Mouse (Mus musculus) kidney, embryonic 14.5 days (tissue): ENCODE measurements around the gene Vapb. TPM values are rescaled to one million over a fixed set of nuclear protein-coding genes. Genes with fewer than 3 reads are reported as not detected.

Source experiments
- ATAC-seq: fragments of 200-750 bp; cut with Nextera tagmentation; 2 replicates; pipeline ENCODE4 v1.8.0; 2017; ENCODE audit warnings: moderate number of reproducible peaks, mild to moderate bottlenecking, moderate TSS enrichment, moderate library complexity; ENCODE audit not compliant: low FRiP score, low TSS enrichment
- H3K27ac ChIP-seq: fragments of 300-500 bp; sonication (generic); 2 replicates; pipeline ENCODE4 v1.5.1; 2014; ENCODE audit warnings: low read depth, mild to moderate bottlenecking, low read length, moderate library complexity, mixed read lengths
- H3K27me3 ChIP-seq: fragments of 300-500 bp; sonication (generic); 2 replicates; pipeline ENCODE4 v1.6.1; 2014; ENCODE audit warnings: mild to moderate bottlenecking, low read length; ENCODE audit not compliant: control insufficient read depth, insufficient read depth
- H3K36me3 ChIP-seq: fragments of 300-500 bp; sonication (generic); 2 replicates; pipeline ENCODE4 v1.6.1; 2014; ENCODE audit warnings: low read length, mixed read lengths; ENCODE audit not compliant: control insufficient read depth, insufficient read depth
- H3K4me1 ChIP-seq: fragments of 300-500 bp; sonication (generic); 2 replicates; pipeline ENCODE4 v1.6.1; 2014; ENCODE audit warnings: low read length, mixed read lengths; ENCODE audit not compliant: control insufficient read depth, insufficient read depth
- H3K4me2 ChIP-seq: fragments of 300-500 bp; sonication (generic); replicated peaks from 2 replicates; pipeline ENCODE4 v1.6.1; 2014; ENCODE audit warnings: low read depth, mild to moderate bottlenecking, low read length
- H3K4me3 ChIP-seq: fragments of 300-500 bp; sonication (generic); 2 replicates; pipeline ENCODE4 v1.5.1; 2014; ENCODE audit warnings: mild to moderate bottlenecking, low read length
- H3K9ac ChIP-seq: fragments of 300-500 bp; sonication (generic); 2 replicates; pipeline ENCODE4 v1.6.1; 2014; ENCODE audit warnings: low read depth, mild to moderate bottlenecking, low read length, moderate library complexity
- H3K9me3 ChIP-seq: fragments of 300-500 bp; sonication (generic); 2 replicates; pipeline ENCODE4 v1.6.1; 2016; ENCODE audit warnings: low read length; ENCODE audit not compliant: control insufficient read depth
- WGBS: fragments of 180-500 bp; shearing (Covaris S2); extraction: QIAGEN DNeasy Blood & Tissue Kit; methylation state at CpG from one replicate; pipeline ENCODE4 v1.1.7; 2014; 5-methylcytosine and 5-hydroxymethylcytosine counted together
- polyA plus RNA-seq: library from polyadenylated mRNA; unstranded; fragments of >200 nt; fragmentation: Nextera tagmentation; extraction: Ambion mirVana; gene quantifications from 2 replicates; pipeline ENCODE4 v1.2.1, GENCODE M21; 2014

Gene Vapb
- polyA plus RNA-seq, 1 experiment from 2014 or later: 9.3 TPM

DNA sequence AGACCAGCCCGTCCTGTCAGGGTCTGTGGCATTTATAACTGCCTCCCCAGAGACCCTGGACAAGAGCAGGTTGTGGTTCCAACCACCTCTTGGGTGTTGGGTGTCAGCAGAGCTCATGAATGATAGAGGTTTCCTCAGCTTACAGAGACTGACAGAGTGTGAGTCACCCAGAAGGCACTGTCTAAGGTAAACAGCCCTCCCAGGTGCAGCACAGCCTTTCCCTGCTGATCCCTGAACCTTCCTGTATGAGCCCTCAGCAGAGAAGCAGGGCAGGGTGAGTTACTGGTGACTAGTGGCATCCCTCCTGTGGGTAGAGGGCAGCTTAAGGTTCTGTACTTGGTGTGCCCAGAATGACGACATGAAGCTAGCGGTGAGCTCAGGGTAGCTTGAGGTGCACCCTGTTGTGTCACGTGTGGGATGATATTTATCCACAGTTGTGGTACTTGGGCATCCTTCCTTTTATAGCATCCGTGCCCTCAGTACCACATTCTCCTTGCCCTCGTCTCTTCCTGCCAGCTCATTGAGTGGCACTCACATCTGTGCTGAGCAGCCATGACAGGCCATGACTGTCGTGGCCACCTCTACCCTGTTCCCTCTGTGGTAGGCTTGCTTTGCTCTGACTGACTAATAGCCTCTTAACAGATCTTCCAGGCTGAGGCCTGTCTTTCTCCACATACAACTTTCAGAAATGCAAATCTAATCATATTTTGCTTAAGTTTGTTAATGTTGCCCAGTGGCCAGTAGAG lies 6.9 kb downstream of the Vapb start:
- Histone ChIP-seq H3K4me3 (no peak overlapping the region), H3K27me3 (no peaks in the 10 kb centered on the region), H3K27ac (no peak overlapping the region), H3K36me3 (peaks cover under 1% of the 10 kb centered on the region; the same call in 1 of the 2 replicates), H3K9me3 (peaks cover 4% of the 10 kb centered on the region; the same call in 1 of the 2 replicates), H3K9ac (no peak overlapping the region), H3K4me1 (peaks cover 9% of the 10 kb centered on the region; the same call in 1 of the 2 replicates), H3K4me2 (no peak overlapping the region)
- 88% methylated on average over 7 of the region's 7 CpGs for WGBS
- ATAC-seq: no peak

DNA sequence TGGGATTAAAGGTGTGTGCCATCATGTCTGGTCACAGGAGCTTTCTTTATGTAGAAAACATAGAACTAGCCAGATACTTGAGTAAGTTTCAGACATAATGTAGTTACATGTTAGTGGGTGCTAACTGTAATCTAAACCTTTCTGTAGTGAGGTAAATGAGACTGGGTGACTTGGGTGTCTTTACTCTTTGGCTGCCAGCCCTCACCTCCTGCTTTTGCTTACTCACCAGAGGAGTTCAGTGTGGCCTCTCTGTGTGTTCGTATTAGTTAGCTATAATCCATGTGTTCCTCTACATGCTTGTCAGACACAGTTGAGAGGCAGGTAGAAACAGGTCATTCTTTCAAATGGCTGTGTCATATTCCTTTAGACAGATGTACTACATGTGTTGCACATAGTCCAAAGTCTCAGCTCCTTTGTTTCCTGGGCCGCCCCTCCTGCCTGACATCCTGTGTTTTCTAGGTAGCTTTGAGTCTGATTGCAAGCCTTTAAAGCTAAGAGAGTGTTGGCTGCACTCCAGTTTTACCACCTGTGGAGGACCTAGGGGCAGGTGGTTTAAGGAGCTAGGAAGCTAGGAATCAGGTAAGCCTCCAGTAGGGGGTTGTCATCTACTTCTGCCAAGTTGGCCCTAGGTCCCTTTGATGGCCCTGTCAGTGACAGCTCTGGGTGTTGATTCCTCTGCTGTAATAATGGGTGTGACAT lies 11.8 kb downstream of the Vapb start:
- Histone ChIP-seq H3K9me3 (peaks cover 4% of the 10 kb centered on the region; the same call in 1 of the 2 replicates), H3K27ac (no peak overlapping the region), H3K4me2 (no peak overlapping the region), H3K4me3 (no peak overlapping the region), H3K27me3 (no peaks in the 10 kb centered on the region), H3K36me3 (no peaks in the 10 kb centered on the region), H3K4me1 (no peaks in the 10 kb centered on the region), H3K9ac (no peak overlapping the region)
- ATAC-seq: no peak
- 88% methylated on average over 2 of the region's 2 CpGs for WGBS

DNA sequence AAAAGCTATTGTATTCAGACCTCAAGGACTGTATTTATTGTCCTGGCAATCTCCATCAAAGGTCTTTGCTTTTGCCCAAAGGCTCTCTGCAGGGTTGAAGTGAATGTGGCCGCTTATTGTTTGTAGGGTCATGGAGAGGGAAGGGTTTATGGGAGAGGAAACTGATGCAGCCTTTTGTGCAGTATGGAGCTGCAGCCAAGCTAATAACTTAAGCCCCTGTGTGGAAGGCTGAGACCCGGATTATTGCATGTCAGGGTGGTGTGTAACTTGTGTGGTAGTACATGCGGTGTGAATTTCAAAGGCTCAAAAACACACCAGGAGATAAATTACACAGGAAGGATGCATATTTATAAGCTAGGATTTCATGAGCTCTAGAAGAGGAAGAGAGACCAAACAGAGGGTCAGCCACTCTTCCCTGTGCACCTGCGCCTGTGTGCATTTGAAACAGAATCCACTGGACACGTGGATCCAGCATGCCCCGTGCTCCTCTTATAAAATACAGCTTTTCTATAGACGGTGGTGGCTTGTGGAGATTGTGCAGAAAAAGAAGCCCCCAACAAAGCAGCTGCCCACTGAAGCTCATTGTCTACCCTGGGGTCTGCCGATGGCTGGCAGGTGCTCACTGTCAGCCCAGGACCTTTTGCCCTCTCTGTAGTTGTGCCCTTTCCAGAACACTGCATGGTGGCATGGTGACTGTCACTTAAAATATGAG lies 18.3 kb downstream of the Vapb start:
- H3K27me3 ChIP-seq: no peaks in the 10 kb centered on the region
- H3K36me3 ChIP-seq: 0 out of 2 replicates have a peak, but pooled peaks cover 2% of the 10 kb centered on the region
- H3K4me3 ChIP-seq: no peak overlapping the region
- no peak overlapping the region for H3K9ac ChIP-seq
- H3K9me3 ChIP-seq: no peaks in the 10 kb centered on the region
- ATAC-seq: peak; percentile 73
- H3K4me2 ChIP-seq: no peak overlapping the region
- H3K27ac ChIP-seq: no peak overlapping the region
- H3K4me1 ChIP-seq: peaks cover 17% of the 10 kb centered on the region; the same call in 1 of the 2 replicates
- WGBS: 34% methylated on average over 8 of the region's 8 CpGs

DNA sequence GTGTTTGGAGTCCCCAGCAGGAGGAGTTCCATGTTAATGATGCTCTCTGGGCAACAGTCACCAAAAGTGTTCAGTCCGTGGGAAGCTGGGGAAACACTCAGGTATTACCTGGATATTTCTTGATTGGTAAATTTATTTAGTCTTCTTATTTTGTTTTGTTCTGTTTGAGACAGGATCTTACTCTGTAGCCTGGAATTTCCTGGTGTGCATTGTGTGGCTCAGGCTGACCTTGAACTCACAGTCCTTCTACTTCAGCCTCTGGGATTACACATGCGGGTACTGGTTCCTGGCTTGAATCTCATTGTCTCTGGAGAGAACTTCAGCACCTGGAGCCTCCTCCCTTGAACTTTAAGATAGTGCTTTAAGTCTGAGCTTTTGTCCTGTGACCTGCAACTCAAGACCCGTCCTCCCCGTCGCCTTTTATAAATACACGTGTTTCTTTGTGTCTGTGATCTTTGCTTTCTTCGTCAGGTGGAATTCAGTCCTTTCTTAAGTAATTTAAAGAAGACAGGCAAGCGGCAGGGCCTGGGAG lies 20.4 kb downstream of the Vapb start:
- Histone ChIP-seq H3K4me2 (no peak overlapping the region), H3K9me3 (no peaks in the 10 kb centered on the region), H3K9ac (no peak overlapping the region), H3K4me1 (peaks cover 17% of the 10 kb centered on the region; the same call in 1 of the 2 replicates), H3K27ac (no peak overlapping the region), H3K27me3 (no peaks in the 10 kb centered on the region), H3K4me3 (no peak overlapping the region), H3K36me3 (peaks cover 2% of the 10 kb centered on the region; the same call in 1 of the 2 replicates)
- ATAC-seq: no peak
- 73% methylated on average over 8 of the region's 8 CpGs for WGBS

DNA sequence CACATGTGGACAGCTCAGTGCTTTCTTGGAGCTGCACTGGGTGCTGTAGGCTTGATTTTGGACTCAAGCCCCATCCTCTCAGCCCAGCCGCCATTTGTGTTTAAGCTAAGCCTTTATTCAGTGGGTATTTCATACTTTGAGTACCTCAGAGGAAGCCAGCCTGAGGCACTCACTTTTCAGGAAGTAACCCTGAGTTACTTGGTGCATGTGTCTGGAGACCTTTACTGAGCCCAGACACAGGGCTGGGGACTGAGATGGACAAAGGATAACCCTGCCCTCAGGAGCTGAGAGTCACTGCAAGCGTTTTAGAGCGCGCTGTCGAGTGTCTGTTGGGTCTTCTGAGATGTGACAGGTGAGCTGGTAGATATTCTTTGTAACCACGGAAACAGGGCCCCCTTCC lies 23.3 kb downstream of the Vapb start:
- H3K9ac ChIP-seq: no peak overlapping the region
- no peak for ATAC-seq
- H3K4me1 ChIP-seq: 0 out of 2 replicates have a peak, but pooled peaks cover 10% of the 10 kb centered on the region
- no peaks in the 10 kb centered on the region for H3K27me3 ChIP-seq
- H3K4me3 ChIP-seq: no peak overlapping the region
- whole genome bisulfite sequencing: 86% methylated on average over 6 of the region's 6 CpGs
- peaks cover 15% of the 10 kb centered on the region; the same call in 1 of the 2 replicates for H3K36me3 ChIP-seq
- no peak overlapping the region for H3K27ac ChIP-seq
- no peaks in the 10 kb centered on the region for H3K9me3 ChIP-seq
- H3K4me2 ChIP-seq: no peak overlapping the region

DNA sequence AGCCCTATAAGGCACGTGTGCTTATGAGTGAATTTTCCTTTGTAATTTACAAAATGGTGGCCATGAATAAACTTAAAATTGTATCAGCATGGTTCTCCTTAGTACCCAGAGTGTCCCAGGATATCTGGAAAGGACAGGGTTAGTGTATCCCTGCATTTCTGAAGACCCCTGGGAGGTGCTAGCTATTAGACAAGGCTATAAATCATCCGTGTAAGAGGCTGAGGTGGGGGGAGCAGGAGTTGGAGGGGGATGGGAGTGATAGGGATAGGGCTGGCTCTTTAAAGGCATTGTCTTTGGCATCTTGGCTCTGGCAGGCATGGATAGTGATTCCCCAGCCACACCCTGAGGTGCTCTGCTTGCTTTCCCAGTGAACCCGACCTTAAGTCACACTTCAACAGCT lies 27.3 kb downstream of the Vapb start:
- Histone ChIP-seq H3K27ac (no peak overlapping the region), H3K4me3 (no peak overlapping the region), H3K9ac (no peak overlapping the region), H3K4me1 (peaks cover 18% of the 10 kb centered on the region; the same call in 1 of the 2 replicates), H3K9me3 (no peaks in the 10 kb centered on the region), H3K36me3 (peaks cover 13% of the 10 kb centered on the region; the same call in 1 of the 2 replicates), H3K27me3 (no peaks in the 10 kb centered on the region), H3K4me2 (no peak overlapping the region)
- WGBS: 23% methylated on average over 3 of the region's 3 CpGs
- peak; percentile 44; the same call in 1 of the 2 replicates for ATAC-seq

DNA sequence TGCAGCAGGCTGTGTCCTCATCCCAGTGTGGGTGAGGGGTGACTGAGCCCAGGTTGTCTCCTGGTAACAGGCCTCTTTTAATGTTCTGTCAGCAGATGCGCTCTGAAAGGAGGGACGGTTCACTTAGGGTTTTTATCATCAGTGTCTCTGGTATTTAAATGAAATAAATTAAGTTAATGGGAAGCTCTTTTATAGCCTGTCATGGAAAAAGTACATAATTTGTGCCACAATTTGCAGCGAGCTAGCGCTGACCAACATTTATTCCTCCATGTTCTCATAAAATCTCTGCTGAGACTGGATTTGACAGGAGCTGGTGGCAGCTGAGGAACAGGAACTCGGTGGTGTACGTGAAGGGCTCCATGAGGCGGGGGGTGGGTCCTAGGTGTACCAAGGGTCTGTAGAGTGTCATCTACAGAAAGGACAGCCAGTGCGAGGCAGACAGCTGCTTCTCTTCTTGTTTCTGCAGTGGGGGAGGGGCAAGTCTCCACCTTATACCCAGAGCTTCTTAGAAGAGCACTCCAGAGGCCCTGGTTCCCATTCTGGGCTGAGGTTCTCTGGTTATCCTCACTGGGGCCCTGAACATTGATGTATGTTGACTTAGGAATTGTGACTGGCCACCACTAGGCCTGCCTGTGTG lies 30.8 kb downstream of the Vapb start:
- Histone ChIP-seq H3K27me3 (no peaks in the 10 kb centered on the region), H3K27ac (no peak overlapping the region; the same call in 1 of the 2 replicates), H3K9ac (no peak overlapping the region), H3K4me1 (peaks cover 36% of the 10 kb centered on the region; the same call in 1 of the 2 replicates), H3K4me3 (no peak overlapping the region), H3K36me3 (peaks cover 15% of the 10 kb centered on the region; the same call in 1 of the 2 replicates), H3K9me3 (no peaks in the 10 kb centered on the region), H3K4me2 (no peak overlapping the region)
- WGBS: 41% methylated on average over 8 of the region's 8 CpGs
- ATAC-seq: 0 out of 2 replicates have a peak, but pooled peaks have one; percentile 28

DNA sequence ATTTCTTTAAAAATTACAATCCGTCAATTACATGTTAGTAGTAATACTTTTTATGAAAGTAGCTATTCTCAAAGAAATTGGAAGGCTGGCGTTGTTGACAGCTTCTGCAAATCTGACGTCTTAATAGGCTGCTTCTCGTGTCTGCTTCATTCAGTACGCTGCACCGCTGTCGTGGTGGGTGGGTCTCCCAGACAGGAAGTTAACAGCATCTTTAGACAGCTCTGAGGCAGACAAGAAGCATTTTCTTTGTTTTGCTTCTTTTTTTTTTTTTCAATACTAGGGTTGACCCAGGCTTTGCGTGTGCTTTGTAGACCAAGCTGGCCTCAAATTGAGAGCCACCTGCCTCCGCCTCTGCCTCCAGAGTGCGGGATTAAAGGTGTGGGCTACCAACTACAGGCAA lies 31.9 kb downstream of the Vapb start:
- Histone ChIP-seq H3K9me3 (no peaks in the 10 kb centered on the region), H3K27me3 (no peaks in the 10 kb centered on the region), H3K4me2 (no peak overlapping the region), H3K4me3 (no peak overlapping the region), H3K9ac (no peak overlapping the region), H3K27ac (peak overlapping the region; percentile 38; the same call in 1 of the 2 replicates), H3K4me1 (peaks cover 36% of the 10 kb centered on the region; the same call in 1 of the 2 replicates), H3K36me3 (peaks cover 7% of the 10 kb centered on the region; the same call in 1 of the 2 replicates)
- no peak for ATAC-seq
- WGBS: 73% methylated on average over 10 of the region's 10 CpGs
